Mouse (Mus musculus) embryonic fibroblast, embryonic 13.5 days (primary cell): ENCODE data around the gene Ankdd1b.

Experiments used
- CTCF ChIP-seq: IDR thresholded peaks from 2 replicates; pipeline ENCODE4 v1.5.1; 2011; ENCODE audit warnings: mild to moderate bottlenecking, control low read depth, low read length, moderate library complexity, borderline replicate concordance; ENCODE audit not compliant: insufficient read depth
- POLR2A ChIP-seq: IDR thresholded peaks from 2 replicates; pipeline ENCODE4 v1.6.1; 2011; ENCODE audit warnings: low read depth, mild to moderate bottlenecking, control low read depth, low read length, moderate library complexity

- TF ChIP-seq CTCF (no peak), POLR2A (no peak)
Observed at GRCm38 (mm10) chr13:96470957-96471356, at the start of gene Ankdd1b.
